Mouse (Mus musculus): ENCODE data around the gene Grik2.
A peak's percentile ranks its signal among the peaks of the same experiment; 100 is the strongest.
"Not testable (repeated sequence)": the region's sequence is repeated elsewhere in the genome, so short reads cannot be mapped to it uniquely, and the experiment has no call there.

The Grik2 gene

GRCm38 (mm10) chr10:49319880-49320279, 468.7 kb downstream of the Grik2 start:
- DNase-seq, result no peak

DNA sequence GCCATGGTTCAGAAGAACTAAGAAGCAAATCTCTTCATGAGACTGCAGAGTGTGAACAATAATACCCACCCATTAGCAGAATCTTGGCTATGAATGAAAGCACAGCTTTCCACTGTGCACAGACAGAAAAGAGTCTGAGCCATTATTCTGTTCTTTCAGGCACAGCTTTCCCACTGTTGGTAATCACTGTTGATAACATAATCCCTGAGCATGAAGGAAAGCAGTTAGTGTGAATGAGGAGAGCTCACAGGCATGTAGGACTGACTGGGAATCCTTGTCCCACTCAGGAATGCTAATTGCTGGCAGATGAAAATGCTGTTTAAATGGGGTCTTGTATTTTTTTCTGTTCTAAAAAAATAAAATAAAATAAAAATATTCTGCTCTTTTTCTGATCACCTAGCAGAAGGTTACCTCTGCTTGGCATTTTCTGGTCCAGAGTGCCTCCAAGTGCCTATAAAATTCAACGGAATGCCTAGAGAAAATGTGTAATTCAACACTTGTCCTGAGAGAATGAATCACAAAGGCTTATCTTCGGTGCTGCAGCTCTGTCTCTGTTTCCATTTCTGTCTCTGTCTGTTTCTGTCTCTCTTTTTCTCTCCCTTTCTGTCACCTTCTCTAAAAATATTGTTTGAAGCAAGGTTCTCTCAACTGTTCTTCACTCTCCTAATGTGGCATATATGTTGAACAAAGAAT, 532.2 kb downstream of the Grik2 start:
- DNase-seq, result no peak

DNA sequence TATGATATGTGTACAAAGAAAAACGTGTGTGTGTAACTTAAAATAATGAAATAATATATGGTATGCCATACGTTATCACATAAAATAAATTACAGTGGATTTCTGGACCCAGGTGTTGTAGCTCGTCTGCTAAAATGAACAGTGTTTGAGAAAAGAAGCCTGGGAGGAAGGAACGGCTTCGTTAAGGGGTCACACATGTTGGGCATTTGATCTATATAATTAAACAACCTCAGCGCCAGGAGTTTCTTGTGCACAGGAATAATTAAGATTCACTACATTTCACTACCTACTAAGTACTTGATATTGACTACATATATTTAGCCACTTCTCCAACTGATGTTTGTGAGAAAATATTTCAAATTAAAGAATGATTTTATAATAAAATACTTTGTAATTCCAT, 551.2 kb downstream of the Grik2 start:
- not testable (repeated sequence) for DNase-seq

DNA sequence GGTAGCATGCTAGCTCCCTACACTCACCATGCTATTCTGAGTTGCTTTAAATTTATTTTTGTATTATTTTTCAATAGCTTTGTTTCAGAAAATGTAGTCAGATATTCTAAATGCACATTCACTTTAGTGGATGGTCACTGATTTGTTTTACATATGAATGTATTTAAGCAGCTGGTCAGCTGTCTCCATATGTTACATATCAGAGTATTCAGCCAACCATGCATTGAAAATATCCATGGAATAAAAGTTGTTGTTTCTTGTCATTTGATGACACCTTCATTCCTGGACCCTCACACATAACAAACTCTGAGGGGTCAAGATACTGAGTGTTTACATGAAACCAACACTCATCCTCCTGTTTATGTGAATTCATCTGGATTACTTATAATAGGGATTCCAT, 551.7 kb downstream of the Grik2 start:
- DNase-seq, result not testable (repeated sequence)

- no peak for DNase-seq
Observed at GRCm38 (mm10) chr10:49220096-49220495, 568.5 kb downstream of the Grik2 start.

DNA sequence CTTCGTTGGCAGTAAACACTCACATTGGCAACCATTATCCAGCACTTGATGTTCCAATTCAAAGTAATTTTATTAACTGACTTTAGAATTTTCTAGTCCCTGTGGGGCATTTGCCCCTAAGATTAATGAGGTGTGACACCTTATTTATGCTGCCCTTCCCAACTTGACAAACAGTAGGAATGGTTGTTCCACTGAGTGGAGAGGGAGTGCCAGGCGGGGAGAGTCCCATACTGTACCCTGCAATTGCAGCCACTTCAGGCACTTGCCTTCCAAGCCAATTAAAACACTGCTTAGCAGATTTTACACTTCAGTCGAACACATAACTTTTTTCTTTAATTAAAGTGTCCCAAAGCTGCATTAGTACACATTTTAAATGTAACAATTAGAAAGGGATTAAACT, 568.9 kb downstream of the Grik2 start:
- no peak for DNase-seq

DNA sequence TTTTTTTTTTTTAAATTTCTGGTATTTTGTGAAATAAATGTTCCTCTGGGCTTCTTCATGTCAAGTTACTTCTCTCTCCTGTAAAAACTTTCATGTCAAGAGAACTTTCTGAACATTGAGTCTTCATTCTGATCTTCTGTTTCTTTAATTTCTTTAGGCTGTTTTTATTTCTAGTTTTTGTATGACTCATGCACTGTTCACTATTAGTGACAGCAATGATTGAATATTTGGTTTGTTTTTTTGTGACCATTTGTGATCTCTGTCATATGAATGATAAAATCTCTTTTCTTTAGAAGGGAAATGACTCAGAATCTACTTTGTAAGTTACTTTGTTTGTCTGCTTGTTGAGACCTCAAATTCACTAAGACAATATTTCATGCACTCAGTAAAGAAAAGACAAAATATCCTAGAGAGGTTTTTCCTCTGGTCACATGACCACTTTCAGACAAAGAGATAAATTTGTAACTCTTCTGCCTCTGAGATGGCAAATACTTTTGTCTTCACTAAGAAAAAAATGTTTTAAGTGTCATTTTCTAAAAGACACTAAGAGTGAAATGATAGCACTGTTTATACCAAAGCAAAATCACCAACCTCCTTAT, 596.7 kb downstream of the Grik2 start:
- DNase-seq, result no peak

DNA sequence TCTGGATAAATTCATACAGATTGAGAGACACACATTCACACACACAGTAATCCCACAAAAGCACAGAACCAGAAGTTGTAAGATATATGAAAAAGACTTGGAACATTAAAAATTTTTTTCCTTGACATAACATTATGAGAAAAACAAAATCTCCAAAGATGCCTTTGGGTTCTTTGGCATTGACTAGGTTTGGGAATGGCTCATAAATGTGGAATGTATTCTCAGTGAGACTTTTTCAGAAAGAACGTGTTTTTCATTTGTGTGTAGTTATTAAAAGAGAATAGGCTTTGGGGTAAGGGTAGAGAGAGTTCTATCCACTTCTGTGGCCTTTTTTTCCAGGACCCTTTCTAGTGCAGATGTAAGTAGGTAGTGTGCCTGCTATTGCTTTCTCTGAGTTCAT, 597.3 kb downstream of the Grik2 start:
- no peak for DNase-seq

DNA sequence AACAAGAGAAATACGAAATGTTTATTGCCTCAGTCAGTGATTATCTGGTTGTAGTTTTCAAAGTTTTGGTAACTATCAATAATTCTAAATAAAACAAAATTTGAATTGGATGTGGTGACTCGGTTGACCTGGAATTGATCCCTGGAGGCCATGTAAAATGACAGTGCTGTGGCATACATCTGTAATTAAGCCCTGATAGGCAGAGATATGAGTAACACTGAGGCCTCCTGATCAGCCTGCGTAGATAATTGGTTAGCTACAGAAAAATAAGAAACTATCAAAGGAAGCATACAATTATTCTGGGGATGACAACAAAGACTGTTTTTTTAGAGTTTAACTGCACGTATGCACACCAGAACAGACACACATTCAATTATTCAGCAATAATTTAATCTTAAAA, 634.4 kb downstream of the Grik2 start:
- DNase-seq, result no peak

DNA sequence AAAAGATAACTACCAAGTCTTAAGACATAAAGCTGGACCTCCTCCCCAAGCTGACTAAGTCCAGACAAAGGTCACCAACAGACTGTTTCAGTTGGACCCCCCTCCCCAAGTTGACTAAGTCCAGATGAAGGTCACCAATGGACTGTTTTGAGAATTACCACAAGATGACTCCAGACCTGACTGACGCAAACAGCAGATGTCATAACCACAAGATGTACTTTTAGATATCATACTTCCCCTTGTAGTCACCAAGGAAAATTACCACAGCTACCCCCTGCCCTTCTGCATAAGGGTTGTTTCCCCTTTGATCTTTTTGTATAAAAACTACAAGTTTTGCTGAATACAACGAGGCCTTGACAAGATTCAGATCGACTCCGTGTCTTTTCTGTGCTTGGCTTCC, 637.1 kb downstream of the Grik2 start:
- not testable (repeated sequence) for DNase-seq

DNA sequence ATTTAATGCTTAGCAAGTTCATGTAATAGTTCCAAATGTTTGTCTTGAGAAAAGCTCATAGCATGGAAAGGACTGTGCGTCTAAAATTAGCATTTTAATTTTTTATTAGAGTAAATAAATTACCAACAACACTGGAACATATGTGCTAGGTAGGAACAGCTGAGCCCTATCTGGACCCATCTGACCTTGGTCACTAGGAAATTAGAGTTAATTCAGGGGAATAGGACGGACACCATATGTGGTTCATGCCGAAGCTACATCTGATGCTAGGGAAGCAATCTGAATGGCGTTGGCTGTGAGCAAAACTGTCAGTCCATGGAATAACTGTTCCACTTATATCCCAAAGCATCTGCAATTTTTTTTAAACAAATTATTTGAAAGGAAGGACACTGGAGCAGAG, 638.9 kb downstream of the Grik2 start:
- DNase-seq, result peak; percentile 81

GRCm38 (mm10) chr10:49142658-49143057, 645.9 kb downstream of the Grik2 start:
- no peak for DNase-seq

DNA sequence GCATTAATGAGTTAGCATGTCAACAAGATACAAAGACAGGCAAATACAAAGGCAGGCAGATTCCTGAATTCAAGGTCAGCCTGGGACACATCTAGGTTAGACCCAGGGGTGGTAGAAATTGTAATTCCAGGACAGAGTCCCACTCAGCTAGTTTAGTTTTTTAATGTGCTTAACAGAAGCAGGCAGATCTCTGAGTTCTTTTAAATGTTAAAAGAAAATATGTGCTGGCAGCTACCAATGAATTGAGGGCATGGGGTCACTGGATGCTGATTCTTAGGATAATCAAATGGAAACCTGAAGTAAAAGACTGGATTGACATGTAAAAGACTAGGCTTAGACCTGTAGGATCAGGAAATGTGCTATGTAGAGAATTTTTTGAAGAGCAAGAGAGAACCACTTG, 651.8 kb downstream of the Grik2 start:
- DNase-seq, result no peak

DNA sequence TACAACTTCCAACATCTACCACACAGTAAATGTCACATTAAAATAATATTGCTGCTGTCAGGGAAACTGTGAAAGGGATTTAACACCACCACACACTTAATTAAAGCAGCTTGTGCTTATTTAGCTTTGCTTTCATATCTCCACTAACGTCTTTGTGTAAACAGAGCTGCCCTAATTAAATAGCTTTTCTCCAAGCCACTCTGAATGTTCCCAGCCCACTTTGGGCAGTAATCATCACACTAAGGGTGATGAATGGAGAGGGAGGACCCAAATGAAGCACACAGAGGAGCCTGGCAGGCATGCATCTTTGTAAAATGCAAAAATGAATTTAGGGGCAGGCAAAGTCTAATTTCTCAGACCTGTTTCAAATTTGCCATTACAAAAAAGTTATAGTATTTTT, 657.3 kb downstream of the Grik2 start:
- DNase-seq, result no peak

- DNase-seq, result no peak
Observed at GRCm38 (mm10) chr10:49050339-49050738, 738.2 kb downstream of the Grik2 start.

GRCm38 (mm10) chr10:49049391-49049790, 739.2 kb downstream of the Grik2 start:
- no peak for DNase-seq

Data from cerebellum, adult 9-10 months (tissue).